Mouse (Mus musculus) kidney, embryonic 15.5 days (tissue): ENCODE results near the gene Fbxo45. TPM values are rescaled to one million over a fixed set of nuclear protein-coding genes. Genes with fewer than 3 reads are reported as not detected.

Experiments used
- ATAC-seq: fragments of 200-750 bp; cut with Nextera tagmentation; replicated peaks from 2 replicates; pipeline ENCODE4 v1.8.0; 2017; ENCODE audit warnings: moderate TSS enrichment; ENCODE audit not compliant: low FRiP score
- H3K27ac ChIP-seq: fragments of 300-500 bp; sonication (generic); 2 replicates; pipeline ENCODE4 v1.5.1; 2015; ENCODE audit warnings: mild to moderate bottlenecking, inconsistent platforms
- H3K27me3 ChIP-seq: fragments of 300-500 bp; sonication (generic); 2 replicates; pipeline ENCODE4 v1.6.1; 2015; ENCODE audit warnings: inconsistent platforms
- H3K36me3 ChIP-seq: fragments of 300-500 bp; sonication (generic); 2 replicates; pipeline ENCODE4 v1.6.1; 2015; ENCODE audit warnings: inconsistent platforms
- H3K4me1 ChIP-seq: fragments of 300-500 bp; sonication (generic); 2 replicates; pipeline ENCODE4 v1.6.1; 2015; ENCODE audit warnings: inconsistent platforms
- H3K4me2 ChIP-seq: fragments of 300-500 bp; sonication (generic); 2 replicates; pipeline ENCODE4 v1.6.1; 2015; ENCODE audit warnings: moderate library complexity, mild to moderate bottlenecking, inconsistent platforms
- H3K4me3 ChIP-seq: fragments of 300-500 bp; sonication (generic); replicated peaks from 2 replicates; pipeline ENCODE4 v1.5.1; 2015; ENCODE audit warnings: mild to moderate bottlenecking, inconsistent platforms
- H3K9ac ChIP-seq: fragments of 300-500 bp; sonication (generic); 2 replicates; pipeline ENCODE4 v1.6.1; 2015; ENCODE audit warnings: mild to moderate bottlenecking, inconsistent platforms
- H3K9me3 ChIP-seq: fragments of 300-500 bp; sonication (generic); replicated peaks from 2 replicates; pipeline ENCODE4 v1.6.1; 2016; ENCODE audit warnings: inconsistent platforms
- WGBS: fragments of 180-500 bp; shearing (Covaris S2); methylation state at CpG from one replicate; pipeline ENCODE4 v1.1.7; 2015; ENCODE audit warnings: mixed read lengths; 5-methylcytosine and 5-hydroxymethylcytosine counted together
- microRNA counts: library from miRNA; unstranded; fragments of <30 nt; microRNA quantifications from one replicate; lab custom pipeline; 2016
- microRNA-seq: library from miRNA; unstranded; fragments of <30 nt; microRNA quantifications from one replicate; pipeline ENCODE4, GENCODE M21; 2016
- polyA plus RNA-seq: library from polyadenylated mRNA; unstranded; fragments of >200 nt; fragmentation: Nextera tagmentation; extraction: Ambion mirVana; gene quantifications from 2 replicates; pipeline ENCODE4 v1.2.1, GENCODE M21; 2015

Fbxo45 gene
- polyA plus RNA-seq, 1 experiment from 2014 or later: 10.4 TPM

GRCm38 (mm10) chr16:32200256-32201003, 46.5 kb downstream of the Fbxo45 start:
- peak overlapping the region; percentile 33 for H3K4me3 ChIP-seq
- H3K27ac ChIP-seq: peak overlapping the region; percentile 87
- no peaks in the 10 kb centered on the region for H3K36me3 ChIP-seq
- H3K4me1 ChIP-seq: peaks cover 12% of the 10 kb centered on the region
- peak; percentile 82; the same call in 1 of the 2 replicates for ATAC-seq
- no peaks in the 10 kb centered on the region for H3K9me3 ChIP-seq
- H3K27me3 ChIP-seq: no peaks in the 10 kb centered on the region
- WGBS: 22% methylated on average over 21 of the region's 21 CpGs
- H3K9ac ChIP-seq: no peak overlapping the region
- peak overlapping the region; percentile 57 for H3K4me2 ChIP-seq

- Histone ChIP-seq H3K27ac (no peak overlapping the region), H3K36me3 (no peaks in the 10 kb centered on the region), H3K9ac (no peak overlapping the region), H3K4me3 (no peak overlapping the region), H3K4me2 (no peak overlapping the region), H3K9me3 (no peaks in the 10 kb centered on the region), H3K27me3 (no peaks in the 10 kb centered on the region), H3K4me1 (no peaks in the 10 kb centered on the region)
- no peak for ATAC-seq
- 61% methylated on average over 12 of the region's 12 CpGs for WGBS
Observed at GRCm38 (mm10) chr16:32190011-32190441, 56.9 kb downstream of the Fbxo45 start.

- H3K27me3 ChIP-seq: no peaks in the 10 kb centered on the region
- no peak overlapping the region for H3K4me3 ChIP-seq
- no peaks in the 10 kb centered on the region for H3K9me3 ChIP-seq
- no peak overlapping the region for H3K9ac ChIP-seq
- no peak overlapping the region for H3K4me2 ChIP-seq
- no peaks in the 10 kb centered on the region for H3K36me3 ChIP-seq
- no peak overlapping the region for H3K27ac ChIP-seq
- no peaks in the 10 kb centered on the region for H3K4me1 ChIP-seq
- WGBS: 49% methylated on average over 6 of the region's 6 CpGs
- no peak for ATAC-seq
Observed at GRCm38 (mm10) chr16:32189109-32189508, 57.8 kb downstream of the Fbxo45 start.

- ATAC-seq: no peak
- no peak overlapping the region for H3K4me2 ChIP-seq
- no peaks in the 10 kb centered on the region for H3K9me3 ChIP-seq
- H3K36me3 ChIP-seq: no peaks in the 10 kb centered on the region
- H3K27me3 ChIP-seq: no peaks in the 10 kb centered on the region
- no peaks in the 10 kb centered on the region for H3K4me1 ChIP-seq
- no peak overlapping the region for H3K27ac ChIP-seq
- H3K4me3 ChIP-seq: no peak overlapping the region
- WGBS: 95% methylated on average over 5 of the region's 5 CpGs
- H3K9ac ChIP-seq: no peak overlapping the region
Observed at GRCm38 (mm10) chr16:32186056-32186455, 60.9 kb downstream of the Fbxo45 start.

MicroRNAs within 50 kb of the gene (microRNA counts, 519-probe panel; counts per million panel counts)
- microRNA mmu-miR-1946a (lab: Ali Mortazavi, UCI): 2,448 counts per million, percentile 40 among the panel's probes with 10 or more counts

Small RNAs within 50 kb of the gene (microRNA-seq; reads per million reads assigned to microRNA genes)
- not detected for gene Mir1946a

Other genes starting within 250 kb of the Fbxo45 start
- gene Senp5, start 243.9 kb downstream of the Fbxo45 start, polyA plus RNA-seq: 16.1 TPM in 2 replicates
- 37.5 and 39.0 TPM in 2 replicates for gene Pak2, start 167.8 kb downstream of the Fbxo45 start, polyA plus RNA-seq
- 127 and 131 TPM in 2 replicates for gene Pigx, start 147.4 kb downstream of the Fbxo45 start, polyA plus RNA-seq
- 38.3 and 39.8 TPM in 2 replicates for gene Cep19, start 147.4 kb downstream of the Fbxo45 start, polyA plus RNA-seq
- gene Nrros, start 81.6 kb downstream of the Fbxo45 start, polyA plus RNA-seq: 17.7 and 17.8 TPM in 2 replicates
- not detected in 2 replicates for gene Bex6, start 67.3 kb downstream of the Fbxo45 start, polyA plus RNA-seq
- 19.3 and 19.5 TPM in 2 replicates for gene Wdr53, start 69 bp upstream of the Fbxo45 start, polyA plus RNA-seq
- not detected in 2 replicates for gene Smco1, start 24.3 kb upstream of the Fbxo45 start, polyA plus RNA-seq
- 31.2 and 31.5 TPM in 2 replicates for gene Rnf168, start 30.3 kb upstream of the Fbxo45 start, polyA plus RNA-seq
- gene Ubxn7, start 85.1 kb upstream of the Fbxo45 start, polyA plus RNA-seq: 25.4 and 27.3 TPM in 2 replicates
- 0.55 TPM in 1 of 2 replicates, not detected in the other for gene Tm4sf19, start 153.3 kb upstream of the Fbxo45 start, polyA plus RNA-seq
- 32.0 and 33.6 TPM in 2 replicates for gene Tctex1d2, start 172.5 kb upstream of the Fbxo45 start, polyA plus RNA-seq
- 35.8 and 41.3 TPM in 2 replicates for gene Pcyt1a, start 183.8 kb upstream of the Fbxo45 start, polyA plus RNA-seq
- gene Slc51a, start 240.7 kb upstream of the Fbxo45 start, polyA plus RNA-seq: 2.1 and 2.2 TPM in 2 replicates
- gene Zdhhc19, start 249.1 kb upstream of the Fbxo45 start, polyA plus RNA-seq: not detected in 2 replicates